Mouse (Mus musculus) left cerebral cortex, postnatal 10 days (tissue): ENCODE measurements around the gene Phf19. TPM values are rescaled to one million over a fixed set of nuclear protein-coding genes. Genes with fewer than 3 reads are reported as not detected.

ENCODE experiments used
- DNase-seq, 2 experiments: peaks; one replicate each; pipeline ENCODE4 v3.0.0; 2021 to 2022; ENCODE audit warnings: low spot score in 2 of 2, mixed read lengths in 1 of 2; ENCODE audit errors: extremely low spot score in 1 of 2
- intact Hi-C: fragments of 180-260 bp; cut with DNase I; formaldehyde crosslinking; loops from one replicate; pipeline ENCODE4 v1.15.1; 2025
- total RNA-seq, 2 experiments: library from RNA; stranded (reverse); gene quantifications; 2 replicates each; pipeline ENCODE4 v1.2.3; 2021

Gene Phf19
- total RNA-seq, 2 experiments from 2014 or later = 1.3 to 1.8 TPM

DNA sequence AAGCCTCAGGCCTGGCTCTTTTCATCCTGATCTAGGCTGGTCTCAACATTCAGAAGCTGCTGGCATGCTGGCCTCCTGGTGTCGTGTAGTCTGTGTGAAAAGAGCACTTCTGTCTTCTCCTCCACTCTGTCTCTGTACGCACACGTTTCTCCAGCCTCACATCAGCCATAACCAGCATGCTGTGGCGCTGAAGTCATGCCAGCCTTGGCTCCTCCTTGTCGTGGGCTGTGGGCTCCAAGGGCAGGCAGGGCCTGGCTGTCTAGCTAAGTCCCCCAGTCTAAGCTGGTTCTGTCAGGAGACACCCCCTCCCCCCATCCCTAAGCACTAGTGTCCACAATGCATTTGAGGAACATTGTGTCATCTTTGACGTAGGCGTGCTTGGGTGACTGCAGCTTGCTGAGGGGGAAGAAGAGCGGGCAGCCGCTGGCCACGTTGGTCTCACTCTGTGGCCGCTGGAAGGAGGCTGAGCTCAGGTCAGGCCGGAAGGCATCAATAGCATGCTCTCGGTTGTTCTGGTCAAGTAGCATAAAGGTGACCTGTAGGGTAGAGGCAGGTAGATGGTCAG, 29.8 kb upstream of the Phf19 start:
- intact Hi-C loops = no loop called here
- no peak for DNase-seq

DNA sequence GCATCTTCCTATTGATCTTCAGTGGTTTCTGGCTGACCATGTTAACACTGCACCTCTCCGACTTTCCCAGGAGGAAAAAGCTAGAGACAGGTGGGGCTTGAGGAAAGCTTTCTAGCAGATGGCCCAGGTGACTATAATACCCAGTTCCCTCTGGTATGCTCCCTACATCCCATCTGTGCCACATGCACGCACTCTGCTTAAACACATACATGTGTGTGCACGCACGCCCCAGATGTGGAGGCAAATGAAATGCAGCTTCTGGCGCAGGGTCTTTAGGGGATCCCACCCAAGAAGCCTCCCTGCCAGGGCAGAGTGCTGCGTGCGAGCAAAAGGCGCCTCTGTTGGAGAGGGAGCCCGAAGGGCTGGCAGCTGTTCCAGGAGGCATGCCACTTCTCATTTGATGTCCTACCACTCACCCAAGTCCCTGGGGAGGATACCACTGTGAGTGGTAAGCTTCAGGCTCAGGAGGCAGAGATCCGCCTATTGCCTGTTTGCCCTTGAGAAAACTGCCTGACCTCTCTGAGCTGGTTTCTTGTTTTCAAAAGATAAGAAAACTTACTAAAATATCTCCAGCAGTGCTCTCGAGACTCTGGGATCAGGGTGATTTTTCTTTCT, 27.3 kb upstream of the Phf19 start:
- no peak for DNase-seq
- intact Hi-C loops = no loop called here

DNA sequence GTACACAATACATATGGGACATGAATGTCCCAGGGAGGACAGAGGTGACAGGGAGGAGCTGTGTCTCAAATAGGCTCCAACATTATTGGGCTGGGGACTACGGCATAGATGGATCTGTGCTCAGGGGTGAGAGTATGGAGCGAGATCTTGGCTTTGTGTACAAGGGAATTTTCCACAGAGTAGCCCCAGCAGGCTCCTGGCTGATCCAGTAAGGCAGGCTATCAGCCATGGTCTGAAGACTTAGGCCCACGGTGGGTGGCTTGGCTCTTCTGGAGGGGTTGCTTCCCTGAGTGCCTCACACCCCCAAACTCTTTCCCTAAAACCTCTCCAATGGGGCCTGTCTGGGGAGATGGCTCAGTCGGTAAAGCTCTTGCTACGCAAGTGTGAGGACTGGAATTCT, 26.4 kb upstream of the Phf19 start:
- DNase-seq = no peak
- intact Hi-C loops = no loop called here

DNA sequence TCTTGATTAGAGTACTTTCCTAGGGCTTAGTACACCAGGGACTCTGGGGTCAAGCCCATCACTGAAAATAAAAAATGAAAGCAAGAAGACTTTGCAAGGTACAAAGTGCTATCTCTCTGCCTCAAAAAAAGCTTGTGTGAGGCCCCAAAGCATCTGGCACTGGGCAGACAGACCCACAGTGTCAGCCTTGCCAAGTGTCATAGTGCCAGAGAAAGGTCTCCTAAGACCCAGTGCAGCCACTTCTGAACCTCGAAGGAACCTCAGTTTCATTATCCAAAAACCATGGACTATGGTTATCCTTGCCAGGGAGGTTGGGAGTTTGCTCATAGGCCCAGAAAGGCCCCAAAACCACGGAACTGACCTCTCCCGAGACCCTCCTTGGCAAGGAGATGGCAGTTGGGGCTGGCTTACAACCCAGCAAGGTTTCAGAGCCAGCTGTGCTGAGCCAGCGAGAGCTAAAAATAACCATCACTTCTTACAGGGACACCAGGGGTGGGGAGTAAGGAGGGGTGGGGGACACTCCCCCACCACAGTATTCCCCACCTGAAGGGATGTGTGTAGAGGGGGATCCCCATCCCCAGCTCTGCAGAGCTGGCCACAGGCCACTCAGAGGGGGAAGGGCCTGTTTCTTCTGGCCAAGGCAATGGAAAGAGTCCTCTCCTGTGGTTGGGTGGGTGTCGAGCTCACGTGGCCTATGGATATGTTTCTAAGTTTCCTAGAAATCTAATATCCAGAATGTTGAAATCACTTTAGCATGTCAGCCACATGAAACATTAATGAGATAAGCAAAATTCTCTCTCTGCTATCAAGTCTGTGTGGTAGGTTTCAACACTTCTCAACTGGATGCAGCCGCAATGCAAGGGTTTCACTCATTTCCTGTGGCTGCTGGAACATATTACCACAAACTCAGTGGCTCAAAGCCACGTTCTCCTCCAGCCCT, 24.7 kb upstream of the Phf19 start:
- intact Hi-C loops = no loop called here
- DNase-seq = no peak

DNA sequence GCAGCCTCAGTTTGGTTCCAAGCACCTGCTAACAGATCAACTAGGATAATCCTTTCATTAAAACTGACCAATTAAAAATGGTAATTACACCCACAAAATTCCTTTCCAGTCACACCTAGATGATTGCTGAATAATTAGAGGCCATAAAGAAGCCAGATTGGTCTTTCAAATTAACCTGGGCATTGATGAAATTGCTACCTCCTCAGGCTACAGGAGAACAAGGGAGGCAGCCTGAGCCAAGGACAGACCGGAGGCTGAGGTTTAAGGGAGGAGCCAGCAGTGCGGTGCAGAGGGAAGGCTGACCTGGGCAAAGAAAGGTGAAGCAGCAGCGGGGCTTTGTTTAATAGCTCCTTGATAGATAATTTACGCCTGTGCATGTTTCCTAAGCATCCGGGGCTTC, 23.6 kb upstream of the Phf19 start:
- DNase-seq = no peak

DNA sequence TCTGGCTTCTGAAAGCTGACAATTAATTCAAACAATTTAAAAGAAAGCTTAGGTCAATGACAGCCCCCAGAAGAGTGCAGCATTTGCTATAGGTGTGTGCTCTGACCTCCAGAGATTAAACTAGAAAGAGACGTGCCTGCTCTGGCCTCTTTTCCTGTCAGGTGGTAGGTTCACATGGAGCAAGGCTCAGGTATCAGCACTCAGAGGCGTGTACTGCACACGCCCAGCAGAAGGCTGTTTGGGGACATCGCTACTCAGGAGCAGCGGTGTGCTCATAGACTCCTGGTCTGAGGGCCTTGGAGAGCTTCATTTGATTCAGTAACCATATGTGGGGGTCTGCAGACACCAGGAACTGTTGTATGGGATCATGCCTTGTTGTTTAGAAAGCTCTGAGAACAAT, 13.5 kb upstream of the Phf19 start:
- intact Hi-C loops = no loop called here
- no peak for DNase-seq

More for the DNA sequence above, 23.6 kb upstream of the Phf19 start:
- intact Hi-C loops = no loop called here

DNA sequence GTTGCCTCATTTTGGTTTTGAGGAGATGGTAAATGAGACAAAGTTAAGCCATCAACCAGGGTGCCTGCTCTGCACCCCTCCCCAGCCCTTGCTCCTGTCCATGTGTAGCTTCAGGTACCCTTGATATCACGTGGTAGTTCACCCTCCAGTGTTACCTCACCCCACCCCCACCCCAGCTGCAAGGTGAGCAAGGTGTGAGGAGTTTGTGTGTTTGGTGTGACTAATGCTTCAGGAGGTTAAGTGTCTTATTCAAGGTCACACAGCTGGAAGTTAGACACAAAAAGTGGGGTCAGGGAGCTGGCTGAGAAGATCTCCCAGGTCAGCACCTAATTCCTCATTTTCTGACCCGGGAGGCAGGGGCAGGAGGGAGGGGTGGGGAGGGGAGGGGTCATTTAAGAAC, 8.9 kb upstream of the Phf19 start:
- DNase-seq = no peak
- intact Hi-C loops = no loop called here

DNA sequence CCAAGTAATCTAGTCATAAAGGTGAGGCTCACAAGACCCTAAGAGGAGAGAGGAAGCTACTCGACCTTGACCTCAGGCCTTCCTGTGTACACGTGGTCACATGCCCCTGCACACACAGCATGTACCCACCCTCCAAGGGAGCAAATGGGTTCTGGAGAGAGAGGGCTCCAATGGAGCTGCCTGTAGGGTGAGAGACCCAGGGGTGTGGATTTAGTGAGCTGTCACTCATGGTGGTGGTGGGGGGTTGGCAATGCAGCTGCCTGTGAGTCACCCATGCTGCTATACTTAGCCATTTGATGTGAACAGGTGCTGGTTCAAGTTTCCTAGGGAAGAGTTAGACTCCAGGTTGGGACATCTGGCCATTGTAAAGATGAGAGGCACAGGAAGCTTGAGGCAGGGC, 6.3 kb upstream of the Phf19 start:
- intact Hi-C loops = no loop called here
- DNase-seq = no peak

DNA sequence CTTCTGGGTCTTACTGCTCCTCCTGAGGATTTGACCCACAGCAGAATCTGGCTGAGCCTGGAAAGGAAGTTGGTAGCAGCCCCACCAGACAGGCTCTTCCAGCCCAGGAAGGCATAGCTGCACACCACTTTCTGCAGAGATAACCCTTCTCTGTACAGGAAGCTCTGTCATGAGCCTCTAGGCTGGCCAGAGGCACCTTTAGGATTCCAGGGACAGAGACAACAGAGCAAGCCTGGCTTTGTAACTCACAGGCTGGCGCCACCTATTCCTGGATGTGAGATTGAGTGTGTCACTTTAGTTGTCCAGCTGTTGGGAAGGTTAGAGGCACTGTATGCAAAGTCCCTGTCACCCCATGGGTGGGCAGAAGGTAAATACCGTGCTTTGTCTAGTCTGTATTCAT, 1.3 kb upstream of the Phf19 start:
- no peak for DNase-seq
- intact Hi-C loops = no loop called here

DNA sequence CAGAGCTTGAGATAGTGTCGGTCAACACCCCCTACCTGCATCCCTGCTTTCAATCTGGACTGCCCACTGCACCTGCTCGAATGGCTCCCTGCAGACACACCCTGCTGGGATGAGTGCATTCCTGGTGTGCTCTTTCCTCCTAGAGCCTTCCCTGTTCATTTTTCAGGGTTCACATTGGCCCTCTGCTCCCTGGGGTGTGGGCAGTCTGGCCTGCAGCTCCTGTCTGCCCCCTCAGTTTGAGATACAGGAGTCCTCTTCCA, 927 bp upstream of the Phf19 start:
- no peak for DNase-seq
- intact Hi-C loops = no loop called here

DNA sequence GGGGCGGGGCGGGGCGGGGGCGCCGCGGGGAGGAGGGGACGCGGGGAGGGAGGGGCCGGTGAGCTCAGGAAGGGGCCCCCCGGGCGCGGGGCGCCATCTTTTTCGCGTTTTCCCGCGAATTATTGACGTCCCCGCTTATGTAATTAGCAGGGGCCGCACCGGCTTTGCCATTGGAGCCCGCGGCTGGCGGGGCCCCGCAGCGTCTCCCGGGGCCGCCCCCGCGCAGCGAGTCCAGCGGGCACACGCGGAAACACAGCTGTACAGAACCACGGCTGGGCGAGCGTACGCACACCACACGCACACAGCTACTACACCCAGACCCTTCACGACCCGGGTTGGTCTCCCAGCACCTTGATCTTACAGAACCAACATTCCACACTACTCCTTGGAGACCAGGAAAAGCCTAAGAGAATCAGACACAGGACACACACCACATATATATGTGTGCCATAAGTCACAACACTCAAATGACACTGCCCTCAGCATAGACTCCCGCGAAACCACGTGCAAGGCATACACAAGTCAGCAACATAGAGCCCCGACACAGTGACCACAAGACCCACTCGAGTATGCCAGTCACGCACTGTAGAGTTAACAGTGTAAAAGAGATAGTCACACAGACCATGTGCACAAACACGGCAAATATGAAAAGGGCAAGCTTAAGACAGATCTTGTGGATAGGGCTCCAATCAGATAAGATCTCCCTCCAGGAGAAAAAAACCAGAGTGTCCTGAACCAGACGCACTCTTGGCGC, 420 bp upstream of the Phf19 start:
- intact Hi-C loops = no loop called here
- DNase-seq = peak in 1 of 2 experiments; percentile 65

DNA sequence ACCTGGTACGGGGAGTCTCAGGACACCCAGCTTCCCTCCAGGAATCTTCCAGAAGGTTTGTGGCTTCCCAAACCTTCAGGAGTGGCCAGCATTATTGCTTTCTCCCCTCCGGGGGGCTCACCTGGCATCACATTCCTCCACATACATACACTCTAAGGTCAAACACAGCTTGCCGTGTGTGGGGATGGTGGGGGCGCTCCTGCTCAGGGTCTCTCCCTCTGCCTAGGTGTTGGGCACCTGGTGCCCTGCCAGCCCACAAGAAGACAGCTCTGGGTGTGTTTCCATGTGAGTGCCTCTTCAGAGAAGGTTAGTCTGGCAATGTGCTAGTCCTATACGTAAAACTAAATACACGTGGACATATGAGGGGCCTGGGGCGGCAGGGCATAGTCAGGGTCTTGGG, 1.2 kb downstream of the Phf19 start:
- DNase-seq = peak in 1 of 2 experiments; percentile 30
- intact Hi-C loops = loop anchor here (2.0 kb wide), 1 partner anchor 52 kb away; no protein-coding TSS in a partner anchor

DNA sequence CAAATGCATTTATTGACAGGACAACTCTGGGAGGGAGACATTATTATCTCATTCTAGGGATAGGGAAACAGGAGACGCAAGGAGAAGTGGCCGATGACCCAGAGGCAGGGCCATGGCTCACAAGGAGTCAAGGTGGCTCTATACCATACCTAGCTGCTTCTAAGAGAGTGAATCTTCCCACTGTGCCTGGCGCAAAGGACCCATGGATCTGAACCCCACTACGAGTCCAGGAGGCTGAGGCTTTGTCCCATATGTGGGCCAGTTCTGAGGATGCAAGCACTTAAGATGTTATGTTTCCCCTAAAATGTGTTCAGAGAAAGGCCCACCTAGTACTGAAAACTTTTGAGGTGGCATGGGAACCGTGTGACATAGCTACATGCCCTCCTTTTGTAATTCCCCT, 2.0 kb downstream of the Phf19 start:
- no peak for DNase-seq
- intact Hi-C loops = loop anchor here (2.0 kb wide), 1 partner anchor 53 kb away; no protein-coding TSS in a partner anchor

DNA sequence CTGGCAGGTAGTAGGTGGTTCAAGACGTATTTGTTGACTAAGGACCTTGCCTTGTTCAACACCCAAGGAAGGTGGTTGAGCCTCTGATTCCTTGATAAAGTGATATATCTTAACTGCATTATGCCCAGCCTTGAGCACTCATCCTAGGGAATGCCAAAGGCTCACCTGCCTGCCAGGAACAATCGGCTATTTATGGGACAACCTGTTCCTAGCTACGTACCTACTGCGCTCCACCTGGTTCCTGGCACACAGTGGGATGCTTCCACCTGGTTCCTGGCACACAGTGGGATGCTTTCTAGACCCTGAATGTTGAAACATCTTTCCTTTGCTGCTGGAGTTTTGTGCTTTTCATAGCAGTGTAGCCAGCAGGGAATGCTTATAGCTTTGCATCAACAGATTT, 4.1 kb downstream of the Phf19 start:
- intact Hi-C loops = no loop called here
- no peak for DNase-seq

DNA sequence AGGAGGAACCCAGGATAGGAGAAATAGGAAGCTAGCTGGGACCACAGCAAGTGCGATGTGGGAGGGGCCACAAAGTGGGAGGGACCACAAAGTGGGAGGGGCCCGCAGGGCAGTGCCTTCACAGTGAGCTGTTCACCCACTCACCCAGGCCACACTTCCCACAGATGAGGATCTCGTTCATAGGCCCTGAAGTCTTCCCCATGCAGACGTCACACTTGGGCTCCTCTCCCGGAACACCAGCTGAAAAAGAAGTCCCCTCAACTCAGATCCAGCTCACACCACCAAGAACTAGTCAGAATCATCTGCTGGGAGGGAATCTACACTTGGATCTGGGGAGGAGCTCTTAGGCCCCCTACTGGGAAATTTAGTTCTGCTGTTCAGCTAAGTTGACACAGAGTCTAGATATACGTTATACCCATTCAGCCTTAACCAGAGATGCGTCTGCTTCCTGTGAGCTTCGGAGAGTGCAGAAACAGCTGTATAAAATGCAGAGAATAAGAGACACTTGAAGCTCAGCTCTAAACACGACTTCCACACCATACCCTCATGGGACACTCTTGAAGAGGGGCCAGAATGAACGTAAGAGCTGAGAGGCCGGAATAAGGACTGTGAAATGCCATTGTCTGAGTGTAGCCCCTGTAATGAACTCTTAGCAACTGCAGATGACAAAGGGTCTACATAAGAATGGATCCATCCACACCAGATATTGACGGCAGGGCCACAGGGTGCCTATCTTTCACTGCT, 6.8 kb downstream of the Phf19 start:
- intact Hi-C loops = no loop called here
- DNase-seq = peak in 1 of 2 experiments; percentile 68

DNA sequence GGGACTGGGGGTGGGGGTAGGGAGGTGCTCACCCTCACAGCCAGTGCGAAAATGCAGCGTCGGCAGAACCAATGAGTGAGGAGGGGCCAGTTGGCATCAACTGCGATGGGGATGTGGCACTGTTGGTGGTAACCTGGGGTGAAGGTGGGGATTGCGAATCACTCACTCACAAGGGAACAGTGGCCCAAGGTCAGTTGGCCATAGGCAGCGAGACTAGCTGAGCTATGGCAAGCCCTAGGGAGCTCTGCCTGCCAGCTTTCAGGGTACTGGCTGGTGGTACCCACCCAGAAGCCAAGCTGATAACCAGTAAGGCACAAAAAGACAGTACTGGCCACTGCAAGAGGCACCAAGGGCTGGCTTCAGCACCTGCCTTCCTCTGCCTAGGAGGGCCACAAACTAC, 7.4 kb downstream of the Phf19 start:
- DNase-seq = peak in 1 of 2 experiments; percentile 39
- intact Hi-C loops = no loop called here

DNA sequence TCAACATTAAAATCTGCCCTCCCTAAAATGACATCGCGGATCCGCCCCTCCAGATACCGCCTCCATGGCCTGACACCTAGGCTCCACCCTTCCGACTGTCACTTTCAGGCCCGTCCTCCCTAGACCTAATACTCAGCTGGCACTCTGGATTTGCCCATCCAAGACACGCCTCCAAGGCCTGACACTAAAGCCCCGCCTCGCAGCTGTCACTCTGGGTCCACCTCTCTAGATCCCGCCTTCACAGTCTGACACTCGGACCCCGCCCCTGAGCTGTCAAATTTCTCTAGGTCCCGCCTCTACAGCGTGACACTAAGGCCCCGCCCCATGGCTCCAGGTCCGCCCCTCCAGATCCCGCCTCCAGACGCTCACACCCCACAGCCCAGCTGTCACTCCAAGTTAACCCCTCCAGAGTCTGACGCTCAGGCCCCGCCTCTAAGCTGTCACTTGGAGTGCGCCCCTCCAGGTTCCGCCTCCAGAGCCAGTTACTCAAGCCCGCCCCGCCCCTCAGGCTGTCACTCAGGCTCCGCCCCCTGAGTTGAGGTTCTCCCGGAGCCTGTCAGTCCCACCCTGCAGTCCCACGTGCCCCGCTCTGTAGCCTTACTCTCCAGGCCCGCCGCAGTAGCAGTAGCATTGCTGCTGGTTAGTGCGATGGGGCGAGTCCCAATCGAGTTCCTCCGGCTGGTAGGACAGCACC, 8.8 kb downstream of the Phf19 start:
- intact Hi-C loops = no loop called here
- peak; percentile 98 to 100 for DNase-seq

DNA sequence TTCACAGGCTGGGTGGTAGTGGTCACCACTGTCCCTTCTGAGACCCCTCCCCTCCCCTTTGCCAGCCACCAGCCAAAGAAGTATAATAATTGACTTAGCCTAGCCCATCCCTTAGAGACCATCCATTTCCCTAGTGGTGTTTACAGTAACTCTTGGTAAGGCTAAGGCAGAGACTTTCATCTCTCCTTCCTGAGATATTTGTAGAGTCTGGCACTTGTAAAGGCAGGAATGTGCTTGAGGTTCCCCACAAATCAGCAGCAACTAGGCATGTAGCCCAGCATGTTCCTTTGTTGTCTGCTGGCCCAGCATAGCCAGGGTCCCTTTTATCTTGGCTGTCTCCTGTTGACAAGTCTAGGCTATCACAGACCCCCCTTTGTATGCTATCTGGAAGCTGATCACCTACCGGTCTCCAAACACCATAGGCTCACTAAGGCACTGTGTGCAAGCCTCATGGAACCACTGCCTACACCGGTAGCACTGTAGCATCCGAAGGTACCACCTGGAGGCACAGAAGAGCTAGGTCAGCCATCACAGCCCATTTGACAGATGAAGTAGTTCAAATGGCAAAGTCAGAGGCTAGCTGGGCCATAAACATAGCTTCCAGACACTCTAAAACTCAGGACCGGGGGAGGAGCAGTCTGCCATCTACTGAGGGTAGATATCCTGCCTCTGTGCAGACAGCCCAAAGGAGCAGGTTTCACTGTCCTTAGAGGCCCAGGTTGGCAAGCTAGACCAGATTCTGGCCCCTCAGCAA, 10.0 kb downstream of the Phf19 start:
- no peak for DNase-seq
- intact Hi-C loops = no loop called here
